Mouse (Mus musculus): ENCODE data around the gene Gm6020. TPM values are rescaled to one million over a fixed set of nuclear protein-coding genes. Genes with fewer than 3 reads are reported as not detected.
A peak's percentile ranks its signal among the peaks of the same experiment; 100 is the strongest.
"Not testable (repeated sequence)": the region's sequence is repeated elsewhere in the genome, so short reads cannot be mapped to it uniquely, and the experiment has no call there.

Gm6020 gene
- not detected for total RNA-seq (2021)
- long read RNA-seq, experiment 1: 0 reads
- long read RNA-seq, experiment 2: 0 reads

- not testable (repeated sequence) for DNase-seq
These were observed at the start of gene Gm6020 for GRCm38 (mm10) chr19:61183590-61183989. TSS of gene Gm6020 (plus strand) at chr19:61183890.

- no peak for DNase-seq
These were observed 45.0 kb upstream of the Gm6020 start for GRCm38 (mm10) chr19:61138655-61139054.

GRCm38 (mm10) chr19:61140342-61141206 is 43.1 kb upstream of the Gm6020 start, which contains the start of gene Zfp950:
TSS of gene Zfp950 (minus strand) at chr19:61140840.
- DNase-seq: peak; percentile 87

- DNase-seq: no peak
These were observed 42.4 kb upstream of the Gm6020 start for GRCm38 (mm10) chr19:61141299-61141698.

GRCm38 (mm10) chr19:61151372-61151700 is 32.4 kb upstream of the Gm6020 start:
- no peak for DNase-seq

GRCm38 (mm10) chr19:61151701-61152420 is 31.8 kb upstream of the Gm6020 start:
- no peak for DNase-seq

- no peak for DNase-seq
These were observed 7.8 kb upstream of the Gm6020 start, which contains the start of gene Gm7102 for GRCm38 (mm10) chr19:61175756-61176324. TSS of gene Gm7102 (minus strand) at chr19:61176309.

GRCm38 (mm10) chr19:61199316-61199715 is 15.6 kb downstream of the Gm6020 start:
- DNase-seq: peak; percentile 73

- no peak for DNase-seq
These were observed 16.1 kb downstream of the Gm6020 start for GRCm38 (mm10) chr19:61199836-61200235.

GRCm38 (mm10) chr19:61207506-61207905 is 23.8 kb downstream of the Gm6020 start:
- not testable (repeated sequence) for DNase-seq

- DNase-seq: no peak
These were observed 40.1 kb downstream of the Gm6020 start for GRCm38 (mm10) chr19:61223706-61224328.

GRCm38 (mm10) chr19:61224678-61225525 is 41.2 kb downstream of the Gm6020 start:
- DNase-seq: peak; percentile 9

- peak; percentile 20 for DNase-seq
These were observed 42.1 kb downstream of the Gm6020 start for GRCm38 (mm10) chr19:61225526-61226400.

- DNase-seq: peak; percentile 27
These were observed 42.8 kb downstream of the Gm6020 start for GRCm38 (mm10) chr19:61226401-61226927.

GRCm38 (mm10) chr19:61226928-61227854 is 43.5 kb downstream of the Gm6020 start:
- peak; percentile 72 for DNase-seq

GRCm38 (mm10) chr19:61227941-61228701 is 44.4 kb downstream of the Gm6020 start, which contains the start of gene Csf2ra:
TSS of gene Csf2ra (minus strand) at chr19:61228429.
- DNase-seq: peak; percentile 9

Measured in gastrocnemius, postnatal 25 days (tissue).